Mouse (Mus musculus): ENCODE data around the gene Slc29a2.

GRCm38 (mm10) chr19:5079279-5079678, 55.6 kb downstream of the Slc29a2 start:
- TF ChIP-seq POLR2A (IDR thresholded peaks at IDR 0.05; ENCODE audit: extremely low read depth, insufficient read depth, low read length) (no peak), CTCF (IDR thresholded peaks at IDR 0.05; ENCODE audit: low read depth, low read length) (no peak)

Data from liver, adult 2 months (tissue).